Mouse (Mus musculus) limb, embryonic 11.5 days (tissue): ENCODE measurements around the gene Mapk8ip3. TPM values are rescaled to one million over a fixed set of nuclear protein-coding genes. Genes with fewer than 3 reads are reported as not detected.

ENCODE experiments used
- ATAC-seq: fragments of 200-750 bp; cut with Nextera tagmentation; 2 replicates; pipeline ENCODE4 v1.8.0; 2017; ENCODE audit warnings: low read depth; ENCODE audit not compliant: insufficient number of reproducible peaks, low FRiP score, low TSS enrichment
- DNase-seq: peaks from one replicate; pipeline ENCODE4 v3.0.0-alpha.2; 2015; ENCODE audit warnings: low spot score
- H3K27ac ChIP-seq: fragments of 300-500 bp; sonication (generic); replicated peaks from 2 replicates; pipeline ENCODE4 v1.5.1; 2014; ENCODE audit warnings: low read depth, mild to moderate bottlenecking, low read length
- H3K27me3 ChIP-seq: fragments of 300-500 bp; sonication (generic); 2 replicates; pipeline ENCODE4 v1.6.1; 2014; ENCODE audit warnings: mild to moderate bottlenecking, low read length, mixed read lengths; ENCODE audit not compliant: control insufficient read depth, insufficient read depth
- H3K36me3 ChIP-seq: fragments of 300-500 bp; sonication (generic); 2 replicates; pipeline ENCODE4 v1.6.1; 2014; ENCODE audit warnings: mild to moderate bottlenecking, low read length, moderate library complexity, mixed read lengths; ENCODE audit not compliant: control insufficient read depth, insufficient read depth
- H3K4me1 ChIP-seq: fragments of 300-500 bp; sonication (generic); 2 replicates; pipeline ENCODE4 v1.6.1; 2014; ENCODE audit warnings: low read length, mixed read lengths; ENCODE audit not compliant: control insufficient read depth, insufficient read depth
- H3K4me2 ChIP-seq: fragments of 300-500 bp; sonication (generic); 2 replicates; pipeline ENCODE4 v1.6.1; 2014; ENCODE audit warnings: low read depth, mild to moderate bottlenecking, moderate library complexity; ENCODE audit not compliant: severe bottlenecking
- H3K4me3 ChIP-seq: fragments of 300-500 bp; sonication (generic); 2 replicates; pipeline ENCODE4 v1.5.1; 2014; ENCODE audit warnings: low read depth, low read length
- H3K9ac ChIP-seq: fragments of 300-500 bp; sonication (generic); 2 replicates; pipeline ENCODE4 v1.6.1; 2014; ENCODE audit warnings: mild to moderate bottlenecking, low read length
- H3K9me3 ChIP-seq: fragments of 300-500 bp; sonication (generic); 2 replicates; pipeline ENCODE4 v1.6.1; 2016; ENCODE audit warnings: low read length; ENCODE audit not compliant: control insufficient read depth
- WGBS: fragments of 180-500 bp; shearing (Covaris S2); extraction: QIAGEN DNeasy Blood & Tissue Kit; methylation state at CpG from one replicate; pipeline ENCODE4 v1.1.7; 2014; 5-methylcytosine and 5-hydroxymethylcytosine counted together
- polyA plus RNA-seq: library from polyadenylated mRNA; unstranded; fragments of >200 nt; fragmentation: Nextera tagmentation; extraction: Ambion mirVana; gene quantifications from 2 replicates; pipeline ENCODE4 v1.2.1, GENCODE M21; 2014

The Mapk8ip3 gene
- 31.0 and 32.0 TPM in 2 replicates for polyA plus RNA-seq

- Histone ChIP-seq H3K4me2 (peak within 1 kb of the TSS; percentile 69), H3K4me3 (peak within 1 kb of the TSS; percentile 93), H3K27ac (no peak within 1 kb of the TSS; the same call in 1 of the 2 replicates), H3K27me3 (no peaks in the 10 kb centered on the region), H3K9me3 (no peaks in the 10 kb centered on the region), H3K36me3 (no peaks in the 10 kb centered on the region), H3K4me1 (peaks cover 8% of the 10 kb centered on the region), H3K9ac (peak within 1 kb of the TSS; percentile 77)
- ATAC-seq (peak; percentile 94), DNase-seq (peak; percentile 95)
- under 1% methylated on average over 78 of the region's 78 CpGs for WGBS
Measured at GRCm38 (mm10) chr17:24936259-24937237, at the start of gene Mapk8ip3. Gene Mapk8ip3, minus strand, starts transcription at chr17:24936977.

- no peak for DNase-seq
- WGBS: 16% methylated on average over 21 of the region's 21 CpGs
- peak overlapping the region; percentile 17; the same call in 1 of the 2 replicates for H3K9ac ChIP-seq
- peaks cover 29% of the 10 kb centered on the region; the same call in 1 of the 2 replicates for H3K36me3 ChIP-seq
- no peaks in the 10 kb centered on the region for H3K27me3 ChIP-seq
- no peak overlapping the region for H3K27ac ChIP-seq
- peaks cover 5% of the 10 kb centered on the region; the same call in 1 of the 2 replicates for H3K4me1 ChIP-seq
- peak overlapping the region; percentile 93 for H3K4me3 ChIP-seq
- peak; percentile 49 for ATAC-seq
- H3K9me3 ChIP-seq: no peaks in the 10 kb centered on the region
- peak overlapping the region; percentile 49 for H3K4me2 ChIP-seq
Measured at GRCm38 (mm10) chr17:24960852-24961715, 24.3 kb upstream of the Mapk8ip3 start.

GRCm38 (mm10) chr17:24960135-24960851 lies 23.5 kb upstream of the Mapk8ip3 start, which contains the start of gene Jpt2:
Gene Jpt2, minus strand, starts transcription at chr17:24960689.
- H3K36me3 ChIP-seq: peaks cover 26% of the 10 kb centered on the region; the same call in 1 of the 2 replicates
- peak; percentile 100 for DNase-seq
- H3K27ac ChIP-seq: peak within 1 kb of the TSS; percentile 76
- peak within 1 kb of the TSS; percentile 93 for H3K4me3 ChIP-seq
- peak within 1 kb of the TSS; percentile 73 for H3K4me2 ChIP-seq
- H3K27me3 ChIP-seq: no peaks in the 10 kb centered on the region
- ATAC-seq: peak; percentile 100
- H3K9ac ChIP-seq: peak within 1 kb of the TSS; percentile 98
- WGBS: under 1% methylated on average over 58 of the region's 59 CpGs
- no peaks in the 10 kb centered on the region for H3K9me3 ChIP-seq
- peaks cover 5% of the 10 kb centered on the region; the same call in 1 of the 2 replicates for H3K4me1 ChIP-seq

GRCm38 (mm10) chr17:24959371-24959770 lies 22.6 kb upstream of the Mapk8ip3 start:
- Histone ChIP-seq H3K4me3 (peak overlapping the region; percentile 93), H3K9ac (peak overlapping the region; percentile 98), H3K27ac (no peak overlapping the region), H3K27me3 (no peaks in the 10 kb centered on the region), H3K36me3 (peaks cover 20% of the 10 kb centered on the region; the same call in 1 of the 2 replicates), H3K4me2 (peak overlapping the region; percentile 73), H3K4me1 (peaks cover 5% of the 10 kb centered on the region; the same call in 1 of the 2 replicates), H3K9me3 (no peaks in the 10 kb centered on the region)
- ATAC-seq (no peak), DNase-seq (no peak)
- WGBS: 66% methylated on average over 8 of the region's 8 CpGs

GRCm38 (mm10) chr17:24953291-24953690 lies 16.5 kb upstream of the Mapk8ip3 start:
- H3K27ac ChIP-seq: no peak overlapping the region
- H3K36me3 ChIP-seq: peaks cover 15% of the 10 kb centered on the region; the same call in 1 of the 2 replicates
- no peak overlapping the region for H3K4me2 ChIP-seq
- no peak overlapping the region for H3K9ac ChIP-seq
- no peaks in the 10 kb centered on the region for H3K9me3 ChIP-seq
- WGBS: 97% methylated on average over 2 of the region's 2 CpGs
- ATAC-seq (no peak), DNase-seq (no peak)
- 0 out of 2 replicates have a peak, but pooled peaks cover 2% of the 10 kb centered on the region for H3K4me1 ChIP-seq
- no peaks in the 10 kb centered on the region for H3K27me3 ChIP-seq
- no peak overlapping the region for H3K4me3 ChIP-seq

GRCm38 (mm10) chr17:24950671-24951070 lies 13.9 kb upstream of the Mapk8ip3 start:
- Histone ChIP-seq H3K4me3 (no peak overlapping the region), H3K9ac (no peak overlapping the region), H3K27me3 (no peaks in the 10 kb centered on the region), H3K36me3 (peaks cover 24% of the 10 kb centered on the region), H3K27ac (no peak overlapping the region), H3K9me3 (no peaks in the 10 kb centered on the region), H3K4me2 (no peak overlapping the region), H3K4me1 (0 out of 2 replicates have a peak, but pooled peaks cover 2% of the 10 kb centered on the region)
- ATAC-seq (no peak), DNase-seq (no peak)
- WGBS: 94% methylated on average over 2 of the region's 2 CpGs

- ATAC-seq: no peak
Measured at GRCm38 (mm10) chr17:24948204-24948603, 11.4 kb upstream of the Mapk8ip3 start.

More at GRCm38 (mm10) chr17:24948204-24948603, 11.4 kb upstream of the Mapk8ip3 start:
- H3K9me3 ChIP-seq: no peaks in the 10 kb centered on the region
- H3K9ac ChIP-seq: no peak overlapping the region
- 97% methylated on average over 5 of the region's 5 CpGs for WGBS
- no peaks in the 10 kb centered on the region for H3K27me3 ChIP-seq
- DNase-seq: no peak
- no peak overlapping the region for H3K27ac ChIP-seq
- H3K4me2 ChIP-seq: no peak overlapping the region
- no peak overlapping the region for H3K4me3 ChIP-seq
- H3K36me3 ChIP-seq: peaks cover 25% of the 10 kb centered on the region
- 0 out of 2 replicates have a peak, but pooled peaks cover 2% of the 10 kb centered on the region for H3K4me1 ChIP-seq
